Mouse (Mus musculus) forebrain, embryonic 10.5 days (tissue): Measurements from ENCODE around the gene Ambra1. TPM values are rescaled to one million over a fixed set of nuclear protein-coding genes. Genes with fewer than 3 reads are reported as not detected.
A peak's percentile ranks its signal among the peaks of the same experiment; 100 is the strongest.

Experiments used
- DNase-seq: peaks from one replicate; pipeline ENCODE4 v3.0.0-alpha.2; 2017; ENCODE audit warnings: low spot score; ENCODE audit errors: extremely low spot score
- H3K27ac ChIP-seq: fragments of 300-500 bp; sonication (generic); 2 replicates; pipeline ENCODE4 v1.5.1; 2016; ENCODE audit warnings: mild to moderate bottlenecking
- H3K27me3 ChIP-seq: fragments of 300-500 bp; sonication (generic); 2 replicates; pipeline ENCODE4 v1.6.1; 2016; ENCODE audit warnings: mild to moderate bottlenecking; ENCODE audit not compliant: poor library complexity, severe bottlenecking
- H3K36me3 ChIP-seq: fragments of 300-500 bp; sonication (generic); replicated peaks from 2 replicates; pipeline ENCODE4 v1.6.1; 2016; ENCODE audit warnings: mild to moderate bottlenecking, moderate library complexity
- H3K4me1 ChIP-seq: fragments of 300-500 bp; sonication (generic); 2 replicates; pipeline ENCODE4 v1.6.1; 2016
- H3K4me3 ChIP-seq: fragments of 300-500 bp; sonication (generic); 2 replicates; pipeline ENCODE4 v1.5.1; 2016; ENCODE audit warnings: mild to moderate bottlenecking, moderate library complexity
- H3K9me3 ChIP-seq: fragments of 300-500 bp; sonication (generic); 2 replicates; pipeline ENCODE4 v1.6.1; 2016; ENCODE audit warnings: mild to moderate bottlenecking, moderate library complexity
- WGBS: fragments of 180-500 bp; shearing (Covaris S2); methylation state at CpG from one replicate; pipeline ENCODE4 v1.1.7; 2016; 5-methylcytosine and 5-hydroxymethylcytosine counted together
- polyA plus RNA-seq: library from polyadenylated mRNA; unstranded; fragments of >200 nt; fragmentation: Nextera tagmentation; extraction: Ambion mirVana; gene quantifications from 2 replicates; pipeline ENCODE4 v1.2.1, GENCODE M21; 2016

Gene Ambra1
- polyA plus RNA-seq, 1 experiment from 2014 or later, result 23.2 TPM

GRCm38 (mm10) chr2:91939303-91939935, 209.5 kb downstream of the Ambra1 start:
- H3K27me3 ChIP-seq, result no peaks in the 10 kb centered on the region
- H3K27ac ChIP-seq, result no peak overlapping the region
- WGBS, result 83% methylated on average over 15 of the region's 15 CpGs
- DNase-seq, result no peak
- H3K36me3 ChIP-seq, result peaks cover 81% of the 10 kb centered on the region
- no peaks in the 10 kb centered on the region for H3K9me3 ChIP-seq
- peaks cover 32% of the 10 kb centered on the region for H3K4me1 ChIP-seq
- no peak overlapping the region for H3K4me3 ChIP-seq

GRCm38 (mm10) chr2:91942356-91942755, 212.4 kb downstream of the Ambra1 start:
- no peaks in the 10 kb centered on the region for H3K9me3 ChIP-seq
- no peak overlapping the region for H3K27ac ChIP-seq
- peaks cover 58% of the 10 kb centered on the region for H3K36me3 ChIP-seq
- WGBS, result 83% methylated on average over 6 of the region's 6 CpGs
- H3K4me3 ChIP-seq, result no peak overlapping the region
- peaks cover 33% of the 10 kb centered on the region for H3K4me1 ChIP-seq
- no peaks in the 10 kb centered on the region for H3K27me3 ChIP-seq
- DNase-seq, result no peak

GRCm38 (mm10) chr2:91944170-91944950, 214.4 kb downstream of the Ambra1 start:
- DNase-seq, result peak; percentile 78
- WGBS, result 43% methylated on average over 13 of the region's 13 CpGs
- H3K4me3 ChIP-seq, result no peak overlapping the region

GRCm38 (mm10) chr2:91945483-91945882, 215.5 kb downstream of the Ambra1 start, which contains the start of gene Gm9821:
Gene Gm9821, plus strand, starts transcription at chr2:91945703.
- DNase-seq, result no peak
- Histone ChIP-seq H3K27me3 (no peaks in the 10 kb centered on the region), H3K4me3 (no peak within 1 kb of the TSS), H3K27ac (peak within 1 kb of the TSS; percentile 85), H3K9me3 (no peaks in the 10 kb centered on the region), H3K4me1 (peaks cover 63% of the 10 kb centered on the region), H3K36me3 (peaks cover 27% of the 10 kb centered on the region)
- WGBS, result 86% methylated on average over 18 of the region's 18 CpGs

More at GRCm38 (mm10) chr2:91944170-91944950, 214.4 kb downstream of the Ambra1 start:
- Histone ChIP-seq H3K27me3 (no peaks in the 10 kb centered on the region), H3K27ac (peak overlapping the region; percentile 56), H3K36me3 (peaks cover 38% of the 10 kb centered on the region), H3K4me1 (peaks cover 52% of the 10 kb centered on the region), H3K9me3 (no peaks in the 10 kb centered on the region)

- Histone ChIP-seq H3K27ac (peak overlapping the region; percentile 85; the same call in 1 of the 2 replicates), H3K4me3 (no peak overlapping the region)
Observed at GRCm38 (mm10) chr2:91946836-91947235, 216.9 kb downstream of the Ambra1 start.

GRCm38 (mm10) chr2:91947397-91948150, 217.6 kb downstream of the Ambra1 start:
- no peak for DNase-seq
- no peaks in the 10 kb centered on the region for H3K27me3 ChIP-seq
- peaks cover 13% of the 10 kb centered on the region for H3K36me3 ChIP-seq
- H3K27ac ChIP-seq, result peak overlapping the region; percentile 85
- 58% methylated on average over 11 of the region's 11 CpGs for WGBS
- peaks cover 65% of the 10 kb centered on the region for H3K4me1 ChIP-seq
- H3K9me3 ChIP-seq, result no peaks in the 10 kb centered on the region
- H3K4me3 ChIP-seq, result peak overlapping the region; percentile 24; the same call in 1 of the 2 replicates

More at GRCm38 (mm10) chr2:91946836-91947235, 216.9 kb downstream of the Ambra1 start:
- Histone ChIP-seq H3K36me3 (peaks cover 21% of the 10 kb centered on the region), H3K4me1 (peaks cover 65% of the 10 kb centered on the region), H3K27me3 (no peaks in the 10 kb centered on the region), H3K9me3 (no peaks in the 10 kb centered on the region)
- WGBS, result 81% methylated on average over 6 of the region's 6 CpGs
- DNase-seq, result no peak

- H3K4me3 ChIP-seq, result no peak overlapping the region
- H3K27me3 ChIP-seq, result no peaks in the 10 kb centered on the region
- H3K9me3 ChIP-seq, result no peaks in the 10 kb centered on the region
- WGBS, result 80% methylated on average over 6 of the region's 6 CpGs
- H3K36me3 ChIP-seq, result peaks cover 12% of the 10 kb centered on the region
- peaks cover 65% of the 10 kb centered on the region for H3K4me1 ChIP-seq
- H3K27ac ChIP-seq, result peak overlapping the region; percentile 85
- DNase-seq, result no peak
Observed at GRCm38 (mm10) chr2:91948151-91948509, 218.2 kb downstream of the Ambra1 start.

GRCm38 (mm10) chr2:91948792-91949241, 218.9 kb downstream of the Ambra1 start:
- H3K4me3 ChIP-seq, result no peak overlapping the region
- peaks cover 8% of the 10 kb centered on the region for H3K36me3 ChIP-seq
- DNase-seq, result no peak
- no peaks in the 10 kb centered on the region for H3K9me3 ChIP-seq
- no peaks in the 10 kb centered on the region for H3K27me3 ChIP-seq
- H3K27ac ChIP-seq, result peak overlapping the region; percentile 85
- peaks cover 70% of the 10 kb centered on the region for H3K4me1 ChIP-seq
- WGBS, result 90% methylated on average over 3 of the region's 3 CpGs

GRCm38 (mm10) chr2:91949411-91950274, 219.7 kb downstream of the Ambra1 start:
- 74% methylated on average over 17 of the region's 17 CpGs for WGBS
- DNase-seq, result no peak
- no peaks in the 10 kb centered on the region for H3K9me3 ChIP-seq
- H3K36me3 ChIP-seq, result peaks cover 7% of the 10 kb centered on the region
- H3K4me1 ChIP-seq, result peaks cover 68% of the 10 kb centered on the region
- H3K4me3 ChIP-seq, result peak overlapping the region; percentile 30
- peak overlapping the region; percentile 85 for H3K27ac ChIP-seq
- H3K27me3 ChIP-seq, result no peaks in the 10 kb centered on the region

GRCm38 (mm10) chr2:91950275-91951085, 220.5 kb downstream of the Ambra1 start:
- WGBS, result 20% methylated on average over 15 of the region's 15 CpGs
- DNase-seq, result peak; percentile 43
- H3K27me3 ChIP-seq, result no peaks in the 10 kb centered on the region
- peak overlapping the region; percentile 30 for H3K4me3 ChIP-seq
- H3K4me1 ChIP-seq, result peaks cover 65% of the 10 kb centered on the region
- peaks cover 2% of the 10 kb centered on the region; the same call in 1 of the 2 replicates for H3K36me3 ChIP-seq
- peak overlapping the region; percentile 85 for H3K27ac ChIP-seq
- no peaks in the 10 kb centered on the region for H3K9me3 ChIP-seq

- Histone ChIP-seq H3K9me3 (no peaks in the 10 kb centered on the region), H3K27ac (peak overlapping the region; percentile 65), H3K4me1 (peaks cover 58% of the 10 kb centered on the region)
Observed at GRCm38 (mm10) chr2:91953825-91954224, 223.9 kb downstream of the Ambra1 start.

More at GRCm38 (mm10) chr2:91953825-91954224, 223.9 kb downstream of the Ambra1 start:
- Histone ChIP-seq H3K27me3 (no peaks in the 10 kb centered on the region), H3K4me3 (no peak overlapping the region), H3K36me3 (peaks cover 10% of the 10 kb centered on the region; the same call in 1 of the 2 replicates)
- peak; percentile 15 for DNase-seq
- 24% methylated on average over 5 of the region's 5 CpGs for WGBS
